Mouse (Mus musculus) adrenal gland, postnatal 25 days (tissue): ENCODE measurements around the gene Gm6034. TPM values are rescaled to one million over a fixed set of nuclear protein-coding genes. Genes with fewer than 3 reads are reported as not detected.
"Not testable (repeated sequence)": the region's sequence is repeated elsewhere in the genome, so short reads cannot be mapped to it uniquely, and the experiment has no call there.

Experiments used
- DNase-seq: peaks from one replicate; pipeline ENCODE4 v3.0.0; 2021; ENCODE audit warnings: mixed read lengths
- total RNA-seq: library from RNA; stranded (reverse); gene quantifications from 2 replicates; pipeline ENCODE4 v1.2.3, GENCODE M21; 2021

The Gm6034 gene
- total RNA-seq, 1 experiment from 2014 or later = not detected

DNA sequence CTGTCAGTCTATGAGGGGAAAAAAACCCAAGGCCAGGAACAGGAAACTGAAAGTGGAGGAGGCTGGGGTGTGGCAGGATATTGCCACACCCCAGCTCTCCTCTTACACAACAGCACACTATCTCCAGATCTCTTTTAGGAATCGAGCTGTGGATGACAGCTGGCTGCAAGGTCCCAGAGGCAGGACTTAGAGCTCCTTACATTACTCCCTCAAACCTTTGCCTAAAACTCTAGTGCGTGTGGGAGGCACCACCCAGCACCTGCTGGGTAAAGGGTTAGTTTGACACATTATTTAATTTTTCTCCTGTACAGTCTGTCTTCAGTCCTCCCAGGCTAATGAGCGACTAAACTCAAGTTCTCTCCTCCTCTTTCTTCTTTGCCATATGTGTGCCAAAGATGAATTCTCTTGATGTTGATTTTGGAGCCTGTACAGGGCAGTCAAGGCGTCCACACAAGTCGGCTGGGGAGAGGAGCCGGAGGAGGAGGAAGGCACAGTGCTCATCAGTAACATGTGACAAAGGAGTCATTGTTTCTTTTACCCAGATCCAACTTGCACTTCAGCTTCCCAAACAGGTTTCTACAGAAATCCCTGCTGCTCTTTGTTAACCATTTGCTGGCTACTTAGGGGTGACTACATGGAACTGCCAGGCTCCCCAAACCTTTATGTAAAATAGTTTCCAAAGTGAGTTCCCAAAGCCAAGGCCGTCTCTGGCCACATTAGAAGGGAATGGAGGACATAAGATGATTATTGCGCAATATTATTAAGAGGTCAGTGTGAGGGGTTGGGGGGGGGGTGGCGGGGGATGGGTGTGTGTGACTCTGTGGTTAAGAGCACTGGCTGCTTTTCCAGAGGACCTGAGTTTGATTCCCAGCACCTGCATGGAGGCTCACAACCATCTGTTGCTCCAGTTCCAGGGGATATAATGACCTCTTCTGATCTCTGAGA is 18.8 kb upstream of the Gm6034 start:
- no peak for DNase-seq

DNA sequence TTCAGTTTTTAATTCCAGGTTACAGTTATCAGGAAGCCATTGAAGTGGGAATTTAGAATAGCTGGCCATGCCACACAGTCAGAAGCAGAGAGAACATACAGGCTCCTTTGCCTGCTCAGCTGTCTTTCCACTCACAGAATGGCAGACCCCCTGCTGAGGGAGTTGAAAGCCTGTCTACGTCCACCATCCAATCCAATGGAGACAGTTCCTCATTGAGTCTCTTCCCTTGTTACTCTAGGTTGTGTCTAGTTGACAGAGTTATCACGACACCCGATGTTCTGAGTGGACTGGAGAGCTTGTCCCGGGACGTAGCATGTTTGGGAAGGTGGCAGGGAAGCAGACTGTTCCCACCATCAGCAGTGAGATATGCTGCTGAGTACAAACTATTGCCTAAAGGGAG is 17.6 kb upstream of the Gm6034 start:
- no peak for DNase-seq

DNA sequence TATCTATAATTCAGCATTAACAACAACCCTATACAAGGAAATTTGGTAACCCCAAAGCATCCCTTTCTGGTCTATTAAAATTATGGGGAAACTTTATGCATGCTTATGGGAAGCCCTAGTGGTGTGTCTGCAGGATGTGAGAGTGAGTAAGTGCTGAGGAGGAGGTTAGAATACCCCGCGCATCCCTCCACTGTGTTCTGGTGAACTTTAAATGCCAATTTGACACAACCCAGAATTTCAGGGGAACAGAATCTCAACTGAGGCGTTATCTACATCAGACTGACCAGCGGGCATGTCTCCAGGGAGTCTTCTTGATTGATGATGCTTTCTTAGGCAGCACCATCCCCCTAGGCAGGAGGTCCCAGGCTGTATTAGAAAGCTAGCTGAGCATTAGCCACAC is 16.9 kb upstream of the Gm6034 start:
- no peak for DNase-seq

DNA sequence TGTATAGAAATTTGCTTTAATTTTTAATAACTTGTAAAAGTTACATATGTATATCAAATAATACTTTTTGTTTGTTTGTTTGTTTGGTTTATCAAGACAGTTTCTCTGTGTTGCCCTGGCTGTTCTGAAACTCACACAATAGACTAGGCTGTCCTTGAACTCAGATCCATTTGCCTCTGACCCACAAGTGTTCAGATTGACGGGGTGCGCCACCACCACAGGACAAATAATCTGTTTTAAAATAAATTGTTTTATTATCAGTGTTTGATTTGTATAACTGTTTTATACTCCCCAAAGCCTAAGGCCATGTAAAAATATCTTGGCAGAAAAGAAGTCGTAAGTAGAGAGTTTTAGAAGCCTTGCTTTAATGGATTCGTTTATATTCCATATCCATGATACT is 15.1 kb upstream of the Gm6034 start:
- DNase-seq = no peak

DNA sequence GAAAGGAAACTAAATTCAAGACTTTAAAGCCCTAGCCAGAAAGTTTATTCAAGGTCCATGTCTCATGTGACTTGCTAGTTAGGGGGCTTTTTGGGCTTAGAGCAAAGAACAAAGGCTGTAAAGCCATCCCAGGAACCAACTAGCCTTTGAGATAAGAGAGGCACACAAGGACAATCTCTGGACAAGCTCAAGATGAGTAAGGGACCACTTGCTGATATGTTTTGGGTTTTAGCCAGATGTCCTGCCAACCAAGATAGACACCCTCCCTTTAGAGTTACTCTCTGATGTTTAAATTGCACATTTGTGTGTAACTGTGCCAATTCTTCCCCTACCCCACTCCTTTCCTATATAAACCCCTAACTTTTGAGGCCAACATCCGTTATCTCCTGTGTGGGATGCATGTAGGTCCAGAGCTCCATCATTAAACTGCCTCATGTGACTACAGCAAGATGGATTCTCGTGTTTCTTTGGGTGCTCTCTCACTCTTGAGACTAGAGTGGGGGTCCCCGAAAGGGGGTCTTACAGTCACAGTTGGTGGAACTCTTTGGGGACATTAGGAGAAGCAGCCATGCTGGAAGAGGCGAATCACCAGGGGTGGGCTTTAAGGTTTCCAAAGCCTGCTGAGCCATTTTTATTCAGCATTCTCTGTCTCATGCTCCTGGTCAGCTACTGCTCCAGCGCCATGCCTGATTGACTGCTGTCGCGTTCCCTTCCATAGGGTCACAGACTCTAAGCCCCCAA is 13.7 kb upstream of the Gm6034 start:
- no peak for DNase-seq

DNA sequence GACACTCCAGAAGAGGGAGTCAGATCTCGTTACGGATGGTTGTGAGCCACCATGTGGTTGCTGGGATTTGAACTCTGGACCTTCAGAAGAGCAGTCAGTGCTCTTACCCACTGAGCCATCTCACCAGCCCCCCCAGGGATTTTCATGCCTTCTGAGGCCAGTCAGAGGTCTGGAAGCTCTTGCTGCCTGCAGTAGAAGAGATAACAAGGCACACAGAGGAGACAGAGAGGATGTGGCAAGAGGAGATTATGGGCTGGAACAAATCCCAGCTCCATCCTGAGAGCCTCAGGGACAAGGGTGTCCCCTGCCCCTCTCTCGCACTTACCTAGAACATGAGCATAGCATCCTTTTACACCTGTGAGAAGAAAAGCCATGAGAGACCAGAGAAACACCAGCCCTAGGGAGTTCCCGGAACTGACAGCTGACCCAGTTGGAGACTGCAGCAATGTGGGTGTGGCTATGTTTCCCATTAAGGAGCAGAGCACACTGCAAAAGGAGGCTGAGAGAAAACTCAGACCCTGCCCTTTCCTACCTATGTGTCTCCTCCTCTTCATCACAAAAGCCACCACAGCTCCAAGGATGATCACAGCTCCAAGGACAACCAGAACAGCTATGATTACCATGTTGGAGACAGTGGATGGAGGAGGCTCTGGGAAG is 12.6 kb upstream of the Gm6034 start:
- not testable (repeated sequence) for DNase-seq

DNA sequence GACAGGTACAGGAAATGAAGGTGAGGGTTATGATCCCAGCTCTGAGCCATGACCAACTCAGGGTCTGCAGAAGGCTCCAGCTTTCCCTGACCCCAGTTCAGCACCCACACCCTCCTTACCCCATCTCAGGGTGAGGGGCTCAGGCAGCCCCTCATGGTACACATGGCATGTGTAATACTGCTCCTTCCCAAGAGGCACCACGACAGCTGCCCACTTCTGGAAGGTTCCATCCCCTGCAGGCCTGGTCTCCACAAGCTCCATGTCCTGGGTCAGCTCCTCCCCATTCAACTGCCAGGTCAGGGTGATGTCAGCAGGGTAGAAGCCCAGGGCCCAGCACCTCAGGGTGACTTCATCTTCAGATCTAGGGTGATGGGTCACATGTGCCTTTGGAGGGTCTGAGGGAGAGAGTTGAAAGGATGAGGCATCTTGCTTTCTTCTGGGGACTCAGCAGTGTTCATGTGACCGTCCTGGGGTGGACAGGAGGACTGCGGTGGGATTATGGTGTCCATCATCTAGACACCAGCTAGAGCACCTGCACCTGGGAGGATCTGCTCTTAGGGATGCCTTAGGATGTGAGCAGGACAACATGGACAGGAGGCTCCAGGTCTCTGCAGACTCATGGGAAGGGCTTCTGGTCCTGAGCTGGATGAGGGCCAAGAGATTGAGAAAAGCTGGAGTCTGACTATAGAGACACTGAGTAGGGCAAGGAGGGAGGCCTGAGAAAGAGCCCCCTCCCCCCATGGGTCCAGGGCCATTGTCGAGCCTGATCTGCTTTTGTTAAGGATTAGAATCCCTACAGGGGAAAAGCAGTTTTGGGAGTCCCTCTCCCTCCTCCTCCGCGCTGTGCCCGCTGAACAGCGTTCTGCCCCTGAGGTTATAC is 11.8 kb upstream of the Gm6034 start:
- DNase-seq = not testable (repeated sequence)

DNA sequence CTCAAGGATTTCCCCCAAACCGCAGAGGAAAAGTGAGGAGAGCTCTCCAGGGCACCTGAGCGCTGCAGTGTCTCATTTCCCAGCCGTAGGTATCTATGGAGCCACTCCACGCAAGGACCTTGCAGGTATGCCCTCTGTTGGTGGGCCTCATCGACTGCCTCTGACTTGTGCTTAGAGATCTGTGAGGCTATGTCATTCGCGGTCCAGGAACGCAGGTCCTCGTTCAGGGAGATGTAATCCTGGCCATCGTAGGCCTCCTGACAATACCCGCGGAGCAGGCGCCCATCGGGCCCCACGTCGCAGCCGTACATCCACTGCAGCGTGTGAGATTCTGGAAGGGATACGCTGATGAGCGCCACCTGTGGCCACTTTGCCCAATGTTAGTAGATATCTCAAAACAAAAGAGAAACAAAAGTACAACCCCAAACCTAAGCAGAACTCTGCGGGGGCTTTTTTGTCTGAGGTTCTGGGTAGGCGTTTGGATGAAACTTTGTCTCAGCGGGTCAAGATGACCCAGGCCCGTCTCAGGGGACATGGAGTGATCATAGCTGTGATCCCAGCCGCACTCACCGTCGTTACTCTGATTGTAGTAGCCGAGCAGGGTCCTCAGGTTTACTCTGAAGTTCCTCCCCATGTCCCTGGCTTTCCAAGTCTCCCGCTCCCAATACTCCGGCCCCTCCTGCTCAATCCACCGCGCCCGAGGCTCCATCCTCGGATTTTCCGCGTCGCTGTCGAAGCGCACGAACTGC is 11.0 kb upstream of the Gm6034 start:
- peak; percentile 25 for DNase-seq

DNA sequence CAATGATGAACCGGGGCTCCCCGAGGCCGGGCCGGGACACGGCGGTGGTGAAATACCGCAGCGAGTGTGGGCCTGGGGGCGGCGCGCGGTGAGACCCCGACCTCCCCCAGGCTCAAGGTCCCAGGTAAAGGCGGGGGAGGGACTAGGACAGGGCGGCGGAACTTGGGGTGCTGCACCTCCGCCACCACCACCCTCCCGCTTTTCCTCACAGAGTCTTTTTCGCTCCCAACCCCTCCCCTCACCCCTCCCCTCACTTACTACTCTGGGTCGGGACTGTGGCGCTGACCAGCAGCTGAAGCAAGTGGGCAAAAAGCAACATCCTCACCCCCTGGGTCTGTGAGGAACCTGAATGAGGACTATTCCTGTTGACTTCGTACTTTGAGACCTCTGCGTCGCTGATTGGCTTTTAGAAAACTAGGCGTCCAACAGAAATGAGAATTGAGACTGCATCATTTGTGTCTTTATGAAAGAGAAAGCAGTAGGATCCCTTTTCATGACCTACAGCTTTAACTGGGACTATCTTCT is 10.3 kb upstream of the Gm6034 start, which contains the start of gene H2-T23:
H2-T23 (minus strand) TSS at position 505 of the 525 bp plus-strand sequence.
- DNase-seq = peak; percentile 46

DNA sequence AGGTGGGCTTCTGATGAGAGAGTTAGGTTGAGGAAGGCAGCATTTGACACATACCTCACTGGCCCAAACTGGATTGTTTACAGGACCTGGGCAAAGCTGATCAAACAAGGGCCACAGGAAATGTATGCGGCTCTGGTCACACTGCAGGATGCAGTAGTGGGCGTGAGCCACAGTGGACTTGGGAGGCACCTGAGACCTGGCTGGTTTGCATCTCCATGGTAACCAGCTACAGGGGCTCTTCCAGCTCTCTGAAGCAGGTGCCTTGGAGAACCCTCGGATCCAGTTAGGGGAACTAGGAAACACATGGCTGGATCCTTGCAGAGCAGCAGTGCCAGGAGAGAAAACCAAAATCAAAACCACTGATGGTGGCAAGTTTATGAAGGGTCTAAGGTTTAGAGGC is 8.2 kb upstream of the Gm6034 start:
- DNase-seq = not testable (repeated sequence)

DNA sequence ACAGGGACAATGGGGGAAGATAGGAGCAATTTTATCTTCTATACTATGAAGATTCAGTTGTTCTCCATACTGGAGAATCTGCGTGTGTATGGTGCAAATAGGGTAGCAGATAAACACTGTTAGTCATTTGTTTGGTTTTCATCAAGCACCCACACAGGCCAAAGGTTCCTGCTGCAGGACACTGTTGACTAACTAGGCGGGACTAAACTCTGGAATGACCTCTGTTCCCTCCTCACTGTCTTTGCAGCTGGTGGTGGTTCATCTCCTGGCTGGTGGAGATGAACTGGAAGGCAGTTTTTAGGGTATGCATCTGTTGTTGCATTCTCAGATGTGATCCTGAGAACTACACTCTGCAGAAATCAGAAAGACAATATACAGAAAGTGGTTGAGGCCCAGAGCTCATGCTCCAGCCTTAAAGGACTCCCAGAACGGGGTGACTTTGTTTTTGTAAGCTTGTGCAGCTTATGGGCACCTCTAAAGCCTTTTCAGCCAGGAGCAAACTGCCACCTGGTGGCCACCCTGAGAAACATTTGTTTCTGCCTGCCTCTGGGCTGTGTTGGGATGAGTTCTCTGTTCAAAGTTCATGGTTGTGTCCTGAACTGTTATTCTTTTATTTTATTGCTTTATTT is 7.6 kb upstream of the Gm6034 start:
- DNase-seq = peak; percentile 72

DNA sequence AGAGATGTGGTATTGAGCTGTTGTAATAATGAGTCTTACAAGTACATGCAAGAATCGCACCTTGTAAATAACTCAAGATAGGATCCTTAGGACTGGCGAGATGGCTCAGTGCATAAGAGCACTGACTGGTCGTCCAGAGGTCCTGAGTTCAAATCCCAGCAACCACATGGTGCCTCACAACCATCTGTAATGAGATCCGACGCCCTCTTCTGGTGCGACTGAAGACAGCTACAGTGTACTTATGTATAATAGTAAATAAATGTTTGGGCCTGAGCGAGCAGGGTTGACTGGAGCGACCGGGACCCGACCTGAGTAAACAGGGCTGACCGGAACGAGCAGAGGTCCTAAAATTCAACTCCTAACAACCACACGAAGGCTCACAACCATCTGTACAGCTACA is 6.6 kb upstream of the Gm6034 start:
- not testable (repeated sequence) for DNase-seq

DNA sequence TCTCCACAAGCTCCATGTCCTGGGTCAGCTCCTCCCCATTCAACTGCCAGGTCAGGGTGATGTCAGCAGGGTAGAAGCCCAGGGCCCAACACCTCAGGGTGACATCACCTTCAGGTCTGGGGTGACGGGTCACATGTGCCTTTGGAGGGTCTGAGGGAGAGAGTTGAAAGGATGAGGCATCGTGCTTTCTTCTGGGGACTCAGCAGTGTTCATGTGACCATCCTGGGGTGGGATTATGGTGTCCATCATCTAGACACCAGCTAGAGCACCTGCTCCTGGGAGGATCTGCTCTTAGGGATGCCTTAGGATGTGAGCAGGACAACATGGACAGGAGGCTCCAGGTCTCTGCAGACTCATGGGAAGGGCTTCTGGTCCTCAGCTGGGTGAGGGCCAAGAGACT is 2.2 kb upstream of the Gm6034 start:
- not testable (repeated sequence) for DNase-seq

DNA sequence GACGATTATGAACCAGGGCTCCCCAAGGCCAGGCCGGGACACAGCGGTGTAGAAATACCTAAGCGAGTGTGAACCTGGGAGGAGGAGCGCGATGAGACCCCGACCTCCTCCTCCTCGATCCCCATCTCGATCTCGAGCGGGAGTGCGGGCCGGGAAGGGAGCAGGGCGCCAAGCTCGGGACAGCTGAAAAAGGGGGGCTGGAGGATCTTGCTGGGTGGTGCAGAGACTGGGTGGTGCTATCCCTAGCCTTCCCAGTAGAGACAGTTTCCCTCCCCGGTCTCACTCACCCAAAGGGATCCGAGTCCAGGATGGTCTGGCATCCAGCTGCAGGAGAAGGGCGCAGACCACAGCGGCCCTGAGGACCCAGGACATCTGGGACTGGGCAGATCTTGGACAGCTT is 706 bp upstream of the Gm6034 start:
- DNase-seq = not testable (repeated sequence)

DNA sequence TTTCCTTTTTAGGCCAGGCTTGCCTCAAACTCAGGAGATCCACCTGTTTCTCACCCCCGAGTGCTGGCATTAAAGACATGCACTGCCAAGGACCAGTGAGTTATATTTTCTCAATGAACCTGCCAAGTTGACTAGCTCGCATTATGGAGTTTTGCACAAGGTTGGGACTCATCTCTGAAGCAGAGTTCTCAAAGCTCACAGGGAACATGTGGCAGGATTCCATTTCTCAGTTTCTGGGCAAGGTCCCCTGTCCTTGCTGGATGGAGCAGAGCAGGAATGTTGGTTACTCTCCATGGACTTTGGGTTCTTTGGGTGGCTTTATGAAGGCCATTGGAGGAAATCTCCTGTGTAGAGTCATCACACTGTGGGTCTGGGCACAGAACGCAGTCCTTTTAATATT is 525 bp downstream of the Gm6034 start:
- no peak for DNase-seq

DNA sequence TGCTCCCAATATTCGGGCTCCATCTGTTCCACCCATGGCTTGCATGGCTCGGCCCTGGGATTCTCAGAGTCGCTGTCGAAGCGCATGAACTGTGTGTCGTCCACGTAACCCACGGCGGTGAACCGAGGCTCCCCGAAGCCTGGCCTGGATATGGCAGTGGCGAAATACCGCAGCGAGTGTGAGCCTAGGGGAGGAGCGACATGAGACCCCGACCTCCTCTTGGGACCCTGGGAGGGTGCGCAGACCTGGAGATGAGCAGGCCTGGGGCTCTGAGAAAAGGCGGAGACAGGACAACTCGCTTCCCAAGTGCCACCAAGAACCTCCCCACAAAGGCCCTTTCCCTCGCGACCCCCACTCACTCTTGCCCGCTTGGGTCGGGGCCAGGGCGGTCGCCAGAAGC is 15.2 kb downstream of the Gm6034 start:
- not testable (repeated sequence) for DNase-seq

DNA sequence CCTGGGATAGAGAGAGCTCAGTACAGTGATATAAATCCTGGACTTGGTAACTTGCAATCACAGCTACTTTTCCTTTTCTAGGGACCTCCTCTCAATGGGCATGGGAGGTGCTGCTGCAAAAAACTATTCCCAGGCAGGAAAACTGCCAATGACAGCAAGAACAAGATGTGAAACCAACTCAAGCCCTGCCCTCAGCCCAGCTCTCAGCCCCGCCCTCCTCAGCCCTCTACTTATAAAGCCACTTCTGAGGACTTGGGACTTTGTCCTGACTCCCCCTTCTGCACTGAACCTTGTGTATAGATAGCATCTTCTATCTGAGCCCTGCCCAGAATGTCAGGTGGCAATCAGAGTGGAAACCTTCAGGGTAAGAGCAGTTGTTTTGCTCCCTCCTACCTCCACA is 15.6 kb downstream of the Gm6034 start, which contains the start of gene Gm11127:
Gm11127 (minus strand) TSS at position 10 of the 400 bp plus-strand sequence.
- not testable (repeated sequence) for DNase-seq

DNA sequence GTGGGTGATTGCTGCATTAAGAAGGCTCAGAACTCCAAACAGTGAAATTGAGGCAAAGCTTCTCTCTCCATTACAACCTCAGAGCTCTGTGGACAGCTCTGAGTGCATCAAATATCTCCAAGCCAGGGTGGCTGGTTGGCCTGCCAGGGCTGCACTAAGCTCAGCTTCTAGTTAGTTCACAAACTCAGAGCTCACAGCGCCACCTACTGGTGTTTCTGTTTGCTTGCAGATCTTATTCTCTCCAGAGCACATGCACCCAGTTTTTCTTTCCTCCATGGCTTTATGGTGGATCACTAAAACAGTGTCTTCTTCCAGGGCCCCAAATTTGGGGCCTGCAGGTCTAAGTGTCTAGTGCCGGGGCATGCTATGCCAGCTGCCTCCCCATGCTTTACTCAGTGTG is 18.1 kb downstream of the Gm6034 start:
- DNase-seq = peak; percentile 90

DNA sequence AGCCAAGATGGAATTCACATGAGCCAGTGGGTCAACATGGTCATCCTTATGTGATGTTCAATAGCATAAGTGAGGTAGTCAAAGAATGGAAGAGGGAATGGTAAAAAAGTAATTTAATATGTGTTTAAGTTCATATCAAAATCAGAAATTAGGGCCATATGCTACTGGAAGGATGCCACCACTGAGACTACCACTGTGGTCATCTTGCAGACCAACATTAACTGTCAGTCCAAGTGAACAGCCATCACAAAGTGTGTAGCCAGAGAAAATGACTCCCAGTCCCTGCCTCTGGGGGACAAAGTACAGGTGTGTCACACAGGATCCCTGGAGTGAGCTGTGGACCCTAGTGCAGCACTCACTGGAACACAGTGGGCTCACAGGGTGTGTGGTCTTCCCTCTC is 39.1 kb downstream of the Gm6034 start:
- DNase-seq = not testable (repeated sequence)
